Mouse (Mus musculus) heart, postnatal 0 days (tissue): ENCODE results near the gene Tmed10.

Experiments
- CTCF ChIP-seq: IDR thresholded peaks from 2 replicates; pipeline ENCODE4 v1.5.1; 2016; ENCODE audit warnings: antibody characterized with exemption, control low read depth, low read depth
- EP300 ChIP-seq: IDR thresholded peaks from 2 replicates; pipeline ENCODE4 v1.6.1; 2016; ENCODE audit warnings: antibody characterized with exemption, low read depth

DNA sequence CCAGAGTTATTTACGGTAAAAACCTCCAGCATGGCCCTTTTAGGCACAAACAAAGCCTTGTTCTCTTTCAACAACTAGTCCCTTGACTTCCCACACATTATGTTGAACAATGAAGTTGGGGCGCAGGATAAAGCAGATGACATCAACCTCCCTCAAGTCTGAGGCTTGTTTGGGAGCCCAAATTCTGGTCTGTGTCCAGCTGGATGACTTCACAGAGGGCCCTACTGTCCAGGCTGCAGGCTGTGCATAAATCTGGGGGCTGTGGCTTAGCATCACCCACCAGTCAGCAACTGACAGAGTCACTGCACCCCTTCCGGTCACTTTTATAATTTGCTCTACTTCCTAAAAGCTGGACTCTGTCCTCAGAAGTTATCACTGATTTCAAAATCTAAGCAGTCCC lies 8.4 kb downstream of the Tmed10 start:
- no peak for TF ChIP-seq CTCF
- no peak for TF ChIP-seq EP300
